Mouse (Mus musculus) midbrain, embryonic 10.5 days (tissue): ENCODE results near the gene Crim1. TPM values are rescaled to one million over a fixed set of nuclear protein-coding genes. Genes with fewer than 3 reads are reported as not detected.

ENCODE experiments used
- DNase-seq: peaks from one replicate; pipeline ENCODE4 v3.0.0-alpha.2; 2017; ENCODE audit warnings: low spot score
- H3K27ac ChIP-seq: fragments of 300-500 bp; sonication (generic); replicated peaks from 2 replicates; pipeline ENCODE4 v1.5.1; 2016; ENCODE audit warnings: mild to moderate bottlenecking
- H3K27me3 ChIP-seq: fragments of 300-500 bp; sonication (generic); 2 replicates; pipeline ENCODE4 v1.6.1; 2016; ENCODE audit warnings: low read depth, mild to moderate bottlenecking; ENCODE audit not compliant: poor library complexity, severe bottlenecking
- H3K36me3 ChIP-seq: fragments of 300-500 bp; sonication (generic); 2 replicates; pipeline ENCODE4 v1.6.1; 2016; ENCODE audit warnings: mild to moderate bottlenecking, moderate library complexity
- H3K4me1 ChIP-seq: fragments of 300-500 bp; sonication (generic); 2 replicates; pipeline ENCODE4 v1.6.1; 2016
- H3K4me3 ChIP-seq: fragments of 300-500 bp; sonication (generic); 2 replicates; pipeline ENCODE4 v1.5.1; 2016; ENCODE audit warnings: mild to moderate bottlenecking, moderate library complexity
- H3K9me3 ChIP-seq: fragments of 300-500 bp; sonication (generic); replicated peaks from 2 replicates; pipeline ENCODE4 v1.6.1; 2016; ENCODE audit warnings: mild to moderate bottlenecking
- WGBS: fragments of 180-500 bp; shearing (Covaris S2); methylation state at CpG from one replicate; pipeline ENCODE4 v1.1.7; 2016; 5-methylcytosine and 5-hydroxymethylcytosine counted together
- polyA plus RNA-seq: library from polyadenylated mRNA; unstranded; fragments of >200 nt; fragmentation: Nextera tagmentation; extraction: Ambion mirVana; gene quantifications from 2 replicates; pipeline ENCODE4 v1.2.1, GENCODE M21; 2016

Crim1 gene
- polyA plus RNA-seq, 1 experiment from 2014 or later: 2.8 TPM

DNA sequence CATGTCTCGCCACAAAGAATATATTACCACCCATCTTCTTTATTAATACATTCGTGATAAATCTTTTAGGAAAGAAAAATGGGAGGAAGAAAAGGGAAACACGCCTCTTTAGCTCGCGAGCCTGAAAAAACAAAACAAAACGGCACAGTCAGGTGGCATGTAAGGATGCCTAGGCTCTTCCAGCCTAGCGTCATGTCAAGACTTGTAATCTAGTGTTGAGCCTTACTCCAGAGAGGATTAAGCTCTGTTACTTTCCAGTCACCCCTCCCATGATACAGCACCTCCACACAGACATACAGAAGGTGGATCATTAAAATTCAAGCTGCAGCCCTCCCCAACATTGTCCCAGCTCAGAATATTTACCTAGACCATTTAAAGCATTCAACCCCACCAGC lies 820 bp upstream of the Crim1 start:
- H3K27me3 ChIP-seq: peaks cover 19% of the 10 kb centered on the region
- no peak for DNase-seq
- WGBS: 2% methylated on average over 7 of the region's 7 CpGs
- no peaks in the 10 kb centered on the region for H3K9me3 ChIP-seq
- peak overlapping the region; percentile 95 for H3K27ac ChIP-seq
- peak overlapping the region; percentile 90 for H3K4me3 ChIP-seq
- H3K4me1 ChIP-seq: peaks cover 49% of the 10 kb centered on the region
- H3K36me3 ChIP-seq: no peaks in the 10 kb centered on the region

DNA sequence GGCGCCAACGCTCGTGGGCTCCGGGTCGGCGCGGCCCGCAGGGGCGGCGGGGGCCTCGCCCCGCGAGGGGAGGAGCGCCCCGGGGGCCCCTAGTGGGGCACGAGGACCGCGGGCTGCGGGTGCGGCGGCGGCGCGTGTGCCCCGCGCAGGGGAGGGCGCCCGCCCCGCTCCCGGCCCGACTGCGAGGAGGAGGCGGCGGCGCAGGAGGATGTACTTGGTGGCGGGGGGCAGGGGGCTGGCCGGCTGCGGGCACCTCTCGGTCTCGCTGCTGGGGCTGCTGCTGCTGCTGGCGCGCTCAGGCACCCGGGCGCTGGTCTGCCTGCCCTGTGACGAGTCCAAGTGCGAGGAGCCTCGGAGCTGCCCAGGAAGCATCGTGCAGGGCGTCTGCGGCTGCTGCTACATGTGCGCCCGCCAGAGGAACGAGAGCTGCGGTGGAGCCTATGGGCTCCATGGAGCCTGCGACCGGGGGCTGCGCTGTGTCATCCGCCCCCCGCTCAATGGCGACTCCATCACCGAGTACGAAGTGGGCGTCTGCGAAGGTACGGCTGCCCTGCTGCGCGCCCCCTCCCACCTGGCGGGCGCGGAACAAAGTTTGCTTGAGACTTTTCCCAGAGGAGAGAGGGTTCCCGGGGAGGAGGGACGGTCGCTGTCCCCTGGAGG lies 643 bp downstream of the Crim1 start:
- Histone ChIP-seq H3K4me1 (peaks cover 59% of the 10 kb centered on the region), H3K27ac (peak overlapping the region; percentile 95), H3K9me3 (no peaks in the 10 kb centered on the region), H3K27me3 (peaks cover 19% of the 10 kb centered on the region), H3K4me3 (peak overlapping the region; percentile 90), H3K36me3 (no peaks in the 10 kb centered on the region)
- under 1% methylated on average over 70 of the region's 73 CpGs for WGBS
- peak; percentile 75 for DNase-seq

DNA sequence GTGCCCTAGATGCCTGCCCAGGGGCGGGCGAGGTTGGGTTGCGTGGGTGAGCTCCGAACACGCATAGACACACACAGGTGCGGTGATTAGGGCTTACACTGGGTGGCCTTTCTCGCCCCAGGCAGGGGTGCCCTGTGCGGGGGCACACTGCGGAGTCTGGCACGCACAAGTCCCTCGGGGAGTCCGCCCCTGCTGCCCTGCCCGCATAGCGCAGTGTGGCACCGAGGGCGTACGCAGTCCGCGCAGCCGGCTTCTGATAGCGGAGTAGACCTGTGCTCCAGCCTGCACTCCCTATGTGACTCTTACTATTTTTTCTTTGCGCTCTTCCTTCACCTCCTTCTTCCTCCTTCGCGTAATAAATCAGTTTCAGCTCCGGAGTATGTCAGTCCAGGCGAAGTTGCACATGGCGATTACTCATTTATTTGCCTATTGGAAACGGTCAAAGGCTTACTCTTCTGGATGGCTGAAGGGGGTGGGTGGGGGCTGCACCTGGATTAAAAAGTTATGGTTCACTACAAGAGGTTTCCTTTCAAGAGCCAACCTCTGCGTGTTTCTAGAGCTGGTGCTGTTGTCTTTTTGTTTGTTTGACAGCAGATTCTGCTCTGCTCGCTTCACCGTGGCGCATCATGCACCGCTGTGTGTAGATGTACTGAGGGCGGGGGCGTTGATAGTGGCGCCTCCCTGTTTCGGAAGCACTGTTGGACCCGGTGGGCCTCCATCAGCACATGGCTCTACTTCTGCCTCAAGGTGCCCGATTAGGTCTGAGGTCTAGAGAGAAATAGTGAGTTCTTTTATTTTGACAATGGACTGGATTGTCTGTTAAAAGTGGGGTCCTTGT lies 1.4 kb downstream of the Crim1 start:
- H3K27ac ChIP-seq: peak overlapping the region; percentile 95
- H3K4me3 ChIP-seq: peak overlapping the region; percentile 90
- no peaks in the 10 kb centered on the region for H3K9me3 ChIP-seq
- H3K36me3 ChIP-seq: no peaks in the 10 kb centered on the region
- H3K27me3 ChIP-seq: peaks cover 19% of the 10 kb centered on the region
- WGBS: under 1% methylated on average over 39 of the region's 39 CpGs
- DNase-seq: peak; percentile 47
- peaks cover 60% of the 10 kb centered on the region for H3K4me1 ChIP-seq

DNA sequence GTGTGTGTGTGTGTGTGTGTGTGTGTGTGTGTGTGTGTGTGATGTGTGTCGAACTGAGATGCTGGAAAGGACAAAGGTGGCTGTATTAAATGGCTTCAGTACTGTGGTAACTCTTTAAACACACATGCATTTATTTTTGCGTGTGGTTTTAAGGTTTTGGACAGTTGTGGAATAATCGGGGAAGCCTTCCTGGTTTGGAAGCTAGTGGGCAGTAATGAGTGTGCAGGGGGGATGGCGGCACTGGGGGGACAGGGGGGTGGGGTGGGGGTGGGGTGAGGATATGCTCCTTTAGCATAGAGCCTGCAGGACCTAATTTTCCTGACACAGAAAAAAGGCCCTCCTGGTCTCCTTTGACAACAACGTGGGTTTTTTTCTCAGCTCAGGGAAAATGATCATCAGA lies 2.2 kb downstream of the Crim1 start:
- H3K4me1 ChIP-seq: peaks cover 65% of the 10 kb centered on the region
- H3K9me3 ChIP-seq: no peaks in the 10 kb centered on the region
- H3K27me3 ChIP-seq: peaks cover 18% of the 10 kb centered on the region
- peak overlapping the region; percentile 90 for H3K4me3 ChIP-seq
- 7% methylated on average over 5 of the region's 5 CpGs for WGBS
- DNase-seq: no peak
- peak overlapping the region; percentile 52 for H3K27ac ChIP-seq
- H3K36me3 ChIP-seq: no peaks in the 10 kb centered on the region

DNA sequence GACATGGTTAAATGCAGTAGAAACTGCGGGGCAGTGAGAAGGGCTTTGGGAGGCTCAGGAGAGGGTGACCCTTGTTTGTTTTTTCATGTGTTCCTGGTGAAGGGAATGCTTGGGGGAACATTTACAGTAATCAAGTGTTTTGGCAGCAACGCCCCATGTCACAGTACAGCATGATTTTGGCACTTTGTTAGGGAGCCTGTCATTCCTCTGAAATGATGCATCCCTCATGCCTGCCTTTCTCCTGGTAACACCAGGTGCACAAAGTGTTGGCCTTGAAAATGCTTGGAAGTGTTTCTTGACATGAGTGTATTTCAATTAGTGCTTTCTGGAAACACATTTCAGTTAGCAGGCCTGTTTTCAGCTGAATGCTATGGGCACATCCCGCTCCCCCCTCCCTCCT lies 2.7 kb downstream of the Crim1 start:
- H3K27me3 ChIP-seq: peaks cover 13% of the 10 kb centered on the region
- DNase-seq: no peak
- 51% methylated on average over 3 of the region's 3 CpGs for WGBS
- no peak overlapping the region for H3K27ac ChIP-seq
- peak overlapping the region; percentile 90 for H3K4me3 ChIP-seq
- H3K4me1 ChIP-seq: peaks cover 69% of the 10 kb centered on the region
- no peaks in the 10 kb centered on the region for H3K36me3 ChIP-seq
- no peaks in the 10 kb centered on the region for H3K9me3 ChIP-seq

DNA sequence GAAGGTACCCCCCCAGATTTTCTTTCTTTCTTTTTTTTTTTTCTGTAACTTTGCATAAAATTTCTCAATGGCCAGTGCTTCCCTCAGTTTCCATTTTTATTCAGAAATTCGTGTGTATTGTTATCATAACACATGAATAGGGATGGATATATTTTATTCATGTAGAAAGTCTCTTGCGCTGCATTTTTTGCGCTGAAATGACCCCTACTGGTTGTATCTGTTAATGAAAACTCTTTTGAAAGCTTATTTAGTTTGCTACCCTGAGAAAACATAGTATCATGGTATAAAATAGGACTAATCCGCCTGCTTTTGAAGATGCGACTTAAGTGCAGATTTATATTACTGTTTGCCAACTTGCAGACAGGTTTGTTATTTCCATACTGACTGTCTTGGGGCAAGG lies 3.4 kb downstream of the Crim1 start:
- DNase-seq: no peak
- Histone ChIP-seq H3K4me1 (peaks cover 69% of the 10 kb centered on the region), H3K27me3 (peaks cover 5% of the 10 kb centered on the region), H3K27ac (no peak overlapping the region), H3K9me3 (no peaks in the 10 kb centered on the region), H3K36me3 (no peaks in the 10 kb centered on the region), H3K4me3 (peak overlapping the region; percentile 90; the same call in 1 of the 2 replicates)
- WGBS: 62% methylated on average over 5 of the region's 5 CpGs

DNA sequence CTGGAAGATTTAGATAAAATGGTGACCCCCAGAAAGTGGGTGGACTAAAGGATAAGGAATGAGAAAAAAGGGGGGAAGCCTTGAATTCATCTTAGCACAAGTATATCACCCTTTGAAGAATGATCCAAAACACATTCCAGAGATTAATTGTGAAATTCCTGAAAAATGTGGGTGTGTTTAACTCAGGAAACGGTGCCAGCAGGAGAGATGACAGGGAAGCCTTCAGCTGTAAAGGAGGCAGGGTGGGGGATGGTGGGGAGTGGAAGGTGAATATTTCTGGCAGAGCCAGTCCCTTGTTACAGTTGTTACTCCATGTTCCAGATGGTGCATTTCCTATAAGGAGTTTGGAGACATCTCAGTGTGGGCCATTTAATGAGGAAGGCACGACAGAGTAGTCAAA lies 6.4 kb downstream of the Crim1 start:
- Histone ChIP-seq H3K4me3 (no peak overlapping the region), H3K9me3 (no peaks in the 10 kb centered on the region), H3K36me3 (peaks cover 5% of the 10 kb centered on the region), H3K27ac (no peak overlapping the region), H3K4me1 (peaks cover 47% of the 10 kb centered on the region), H3K27me3 (no peaks in the 10 kb centered on the region)
- 67% methylated on average over 2 of the region's 2 CpGs for WGBS
- DNase-seq: no peak

DNA sequence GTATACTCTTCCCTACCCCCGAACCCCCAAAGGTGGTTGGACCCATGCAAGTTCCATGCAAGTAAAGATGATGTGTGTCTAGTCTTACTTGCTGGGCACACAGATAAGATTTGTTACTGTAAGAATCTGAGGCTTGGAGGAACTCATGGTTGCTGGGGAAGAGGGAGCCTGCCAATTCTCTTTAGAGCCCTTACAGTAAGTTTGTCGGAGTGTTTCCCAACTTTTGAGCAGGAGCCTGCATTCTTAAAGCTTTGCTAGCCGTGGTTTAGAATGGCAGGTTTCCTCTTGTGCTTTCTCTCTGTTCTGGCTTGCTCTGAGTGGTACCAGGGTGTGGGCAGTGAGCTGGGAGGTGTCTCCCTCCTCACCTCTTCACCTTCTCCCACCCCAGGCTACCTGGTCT lies 7.2 kb downstream of the Crim1 start:
- Histone ChIP-seq H3K9me3 (no peaks in the 10 kb centered on the region), H3K27me3 (no peaks in the 10 kb centered on the region), H3K36me3 (peaks cover 10% of the 10 kb centered on the region), H3K4me1 (peaks cover 39% of the 10 kb centered on the region), H3K4me3 (no peak overlapping the region), H3K27ac (no peak overlapping the region)
- DNase-seq: no peak
- 83% methylated on average over 3 of the region's 3 CpGs for WGBS

DNA sequence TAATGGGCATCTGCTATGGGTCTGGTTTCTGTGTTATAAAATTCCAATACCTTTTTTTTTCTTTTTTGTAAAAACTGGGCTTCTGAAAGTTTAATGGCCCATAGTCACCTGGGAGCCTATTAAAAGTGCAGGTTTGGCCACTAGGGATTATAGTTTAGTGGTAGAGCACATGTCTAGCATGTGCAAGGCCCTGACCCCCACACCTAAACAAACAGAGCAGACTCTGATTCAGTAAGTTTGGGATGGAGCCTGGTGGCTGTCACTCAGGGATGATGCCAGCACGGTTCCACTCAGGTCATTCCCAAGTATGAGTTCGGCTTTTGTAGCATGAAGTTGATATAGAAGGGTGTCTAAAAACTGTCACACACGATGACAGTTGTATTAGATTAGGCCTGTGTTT lies 8.8 kb downstream of the Crim1 start:
- H3K36me3 ChIP-seq: peaks cover 10% of the 10 kb centered on the region
- no peak overlapping the region for H3K27ac ChIP-seq
- no peaks in the 10 kb centered on the region for H3K9me3 ChIP-seq
- peaks cover 32% of the 10 kb centered on the region for H3K4me1 ChIP-seq
- H3K4me3 ChIP-seq: no peak overlapping the region
- no peaks in the 10 kb centered on the region for H3K27me3 ChIP-seq
- 78% methylated on average over 3 of the region's 3 CpGs for WGBS
- DNase-seq: no peak

DNA sequence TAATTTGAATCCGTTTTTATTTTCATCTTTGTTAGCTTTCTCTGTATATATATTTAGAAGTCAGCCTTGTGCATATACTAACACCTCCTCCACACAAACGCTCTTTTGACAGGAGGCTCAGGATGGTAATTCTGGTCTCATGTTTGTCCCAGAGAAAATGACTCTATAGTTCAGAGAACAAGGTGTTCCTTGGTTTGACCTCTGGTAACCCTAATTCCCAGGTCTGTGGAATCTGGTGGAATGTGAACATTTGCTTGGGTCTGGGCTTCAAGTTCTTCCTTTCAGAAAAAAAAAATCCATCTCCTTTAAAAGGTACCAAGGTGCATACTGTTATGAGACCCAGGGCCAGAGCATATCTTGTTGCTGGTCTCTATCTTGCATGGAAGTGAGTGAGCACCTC lies 9.6 kb downstream of the Crim1 start:
- DNase-seq: no peak
- WGBS: 87% methylated on average over 2 of the region's 2 CpGs

DNA sequence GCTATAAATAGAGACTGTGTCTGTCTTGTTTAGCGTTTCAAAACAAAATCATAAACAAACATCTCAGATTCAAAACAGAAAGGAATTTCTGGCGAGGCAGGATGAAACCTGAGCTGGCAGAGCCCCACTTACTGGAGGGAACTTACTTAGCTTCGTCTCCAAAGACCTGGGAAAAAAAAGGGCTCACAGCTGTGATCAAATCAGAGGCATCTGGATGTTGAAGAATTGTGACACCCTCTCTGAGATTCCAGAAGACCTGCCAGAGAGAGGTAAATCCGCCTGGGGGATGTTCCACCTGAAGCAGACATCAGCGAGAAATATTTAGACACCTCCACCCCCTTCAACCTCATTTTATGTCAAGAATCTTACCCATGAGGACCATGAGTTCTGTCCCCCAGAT lies 11.8 kb downstream of the Crim1 start:
- 78% methylated on average over 5 of the region's 5 CpGs for WGBS
- H3K27me3 ChIP-seq: no peaks in the 10 kb centered on the region
- no peak for DNase-seq
- H3K36me3 ChIP-seq: peaks cover 15% of the 10 kb centered on the region
- no peaks in the 10 kb centered on the region for H3K9me3 ChIP-seq
- no peak overlapping the region for H3K4me3 ChIP-seq
- peaks cover 15% of the 10 kb centered on the region; the same call in 1 of the 2 replicates for H3K4me1 ChIP-seq
- no peak overlapping the region for H3K27ac ChIP-seq

More for the DNA sequence above, 9.6 kb downstream of the Crim1 start:
- H3K4me3 ChIP-seq: no peak overlapping the region
- no peak overlapping the region for H3K27ac ChIP-seq
- no peaks in the 10 kb centered on the region for H3K27me3 ChIP-seq
- H3K36me3 ChIP-seq: peaks cover 14% of the 10 kb centered on the region
- no peaks in the 10 kb centered on the region for H3K9me3 ChIP-seq
- peaks cover 24% of the 10 kb centered on the region for H3K4me1 ChIP-seq

DNA sequence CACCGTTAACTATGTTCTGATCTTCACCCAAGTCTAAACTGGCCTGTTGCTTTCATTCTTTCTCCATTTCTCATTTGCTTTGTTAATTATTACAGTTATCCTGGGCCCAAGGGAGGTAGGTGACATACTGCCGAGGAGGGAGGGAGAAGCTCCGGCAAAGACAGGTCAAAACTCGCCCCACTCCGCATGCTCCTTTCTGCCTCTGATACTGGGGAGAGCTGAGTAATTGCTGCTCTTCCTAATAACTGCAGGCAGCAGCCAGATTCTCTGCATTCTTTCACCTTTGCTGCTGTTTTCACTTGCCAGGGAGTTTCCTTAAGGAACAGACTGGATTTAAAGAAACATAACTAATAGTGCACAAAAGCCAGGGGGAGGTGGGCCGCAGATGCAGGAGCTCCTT lies 13.1 kb downstream of the Crim1 start:
- H3K4me1 ChIP-seq: peaks cover 7% of the 10 kb centered on the region; the same call in 1 of the 2 replicates
- H3K4me3 ChIP-seq: no peak overlapping the region
- H3K36me3 ChIP-seq: peaks cover 15% of the 10 kb centered on the region
- no peak for DNase-seq
- H3K9me3 ChIP-seq: no peaks in the 10 kb centered on the region
- no peaks in the 10 kb centered on the region for H3K27me3 ChIP-seq
- 72% methylated on average over 6 of the region's 6 CpGs for WGBS
- H3K27ac ChIP-seq: no peak overlapping the region

DNA sequence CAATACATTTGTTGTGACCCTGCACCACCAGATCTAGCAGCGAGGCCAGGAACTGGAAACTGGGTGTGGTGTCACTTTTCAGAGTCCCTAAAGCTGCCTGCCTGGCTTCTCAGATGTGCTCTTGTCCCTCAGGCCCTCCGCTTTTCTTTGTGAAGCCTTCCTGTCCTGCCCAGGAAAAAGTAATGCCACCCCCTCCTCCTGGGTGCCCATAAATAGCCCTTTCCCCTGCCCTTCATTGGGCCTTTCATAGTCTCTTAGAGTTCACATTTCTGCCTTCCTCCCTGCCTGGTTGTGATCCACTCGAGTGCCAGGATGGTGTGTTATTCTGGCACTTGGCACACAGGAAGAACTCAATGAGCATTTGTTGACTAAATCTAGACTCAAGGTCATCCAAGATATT lies 16.5 kb downstream of the Crim1 start:
- H3K4me3 ChIP-seq: no peak overlapping the region
- H3K27me3 ChIP-seq: no peaks in the 10 kb centered on the region
- no peak for DNase-seq
- peaks cover 15% of the 10 kb centered on the region for H3K36me3 ChIP-seq
- no peak overlapping the region for H3K27ac ChIP-seq
- H3K9me3 ChIP-seq: no peaks in the 10 kb centered on the region
- H3K4me1 ChIP-seq: peaks cover 7% of the 10 kb centered on the region; the same call in 1 of the 2 replicates
- WGBS: 69% methylated on average over 3 of the region's 3 CpGs
